Mouse (Mus musculus) cerebellum, adult 9-11 months (tissue): ENCODE results near the gene Nprl3.

Experiments
- DNase-seq: peaks from one replicate; pipeline ENCODE4 v3.0.0; 2022

The Nprl3 gene

GRCm38 (mm10) chr11:32244064-32244463, 23.4 kb downstream of the Nprl3 start:
- DNase-seq: no peak

GRCm38 (mm10) chr11:32243205-32243955, 24.1 kb downstream of the Nprl3 start:
- no peak for DNase-seq

GRCm38 (mm10) chr11:32242209-32242608, 25.3 kb downstream of the Nprl3 start:
- DNase-seq: no peak

DNA sequence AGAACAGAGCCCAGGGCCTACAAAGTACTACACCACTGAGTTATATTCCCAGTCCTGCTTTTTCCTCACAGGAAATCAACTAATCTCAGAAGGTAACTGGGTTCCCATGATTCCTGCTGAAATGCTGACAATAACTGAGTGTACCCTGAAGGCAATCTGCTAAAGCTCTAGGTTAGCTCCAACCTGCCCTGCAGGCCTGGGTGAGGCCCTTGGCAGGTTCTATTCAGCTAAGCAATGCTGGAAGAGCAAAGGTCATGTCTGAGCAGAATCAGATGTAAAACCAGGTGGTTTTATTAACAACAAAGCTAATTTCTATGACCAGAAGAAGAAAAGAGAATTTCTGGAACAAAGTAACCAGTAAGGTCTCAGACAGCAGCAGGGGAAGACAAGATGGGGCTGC, 26.1 kb downstream of the Nprl3 start:
- no peak for DNase-seq

DNA sequence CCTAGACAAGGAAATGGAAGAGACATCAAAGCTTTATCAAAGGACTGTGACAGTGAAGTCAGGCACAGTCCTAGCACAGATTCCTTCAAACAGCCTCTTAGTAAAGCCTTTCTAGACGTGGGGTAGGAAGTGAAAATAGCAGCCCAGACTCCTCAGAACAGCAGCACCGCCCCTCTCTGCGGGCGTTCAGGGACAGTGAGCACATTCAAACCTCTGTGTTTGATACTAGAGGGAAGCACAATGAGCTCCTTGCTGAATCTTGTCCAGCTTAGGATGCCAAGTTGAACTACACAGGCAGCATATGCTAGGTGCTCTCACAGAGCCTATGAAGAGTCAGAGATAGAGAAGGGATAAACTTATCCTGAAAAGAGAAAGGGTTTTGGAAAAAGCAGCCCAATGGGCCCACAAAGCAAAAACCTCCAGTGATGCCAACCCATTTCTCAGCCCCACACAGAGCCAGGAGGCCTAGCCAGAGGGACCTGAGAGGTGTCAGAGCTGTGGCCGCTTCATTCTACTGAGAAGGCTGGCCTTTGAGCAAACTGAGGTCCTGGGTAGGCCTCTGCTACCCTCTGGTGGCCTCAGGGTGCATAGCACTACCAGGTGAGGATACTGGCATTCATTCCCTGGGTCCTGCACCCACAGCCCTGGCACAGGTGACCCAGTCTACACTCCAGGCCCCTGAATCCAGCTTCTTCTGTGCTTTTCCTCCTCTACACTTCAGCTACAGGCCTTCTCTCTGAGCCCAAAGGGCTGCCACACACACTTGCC, 29.2 kb downstream of the Nprl3 start:
- DNase-seq: peak; percentile 84

- DNase-seq: no peak
Observed at GRCm38 (mm10) chr11:32237411-32237795, 30.1 kb downstream of the Nprl3 start.

- peak; percentile 78 for DNase-seq
Observed at GRCm38 (mm10) chr11:32236712-32237410, 30.6 kb downstream of the Nprl3 start.

GRCm38 (mm10) chr11:32236132-32236531, 31.4 kb downstream of the Nprl3 start:
- peak; percentile 52 for DNase-seq

GRCm38 (mm10) chr11:32235646-32236045, 31.9 kb downstream of the Nprl3 start:
- DNase-seq: peak; percentile 73

DNA sequence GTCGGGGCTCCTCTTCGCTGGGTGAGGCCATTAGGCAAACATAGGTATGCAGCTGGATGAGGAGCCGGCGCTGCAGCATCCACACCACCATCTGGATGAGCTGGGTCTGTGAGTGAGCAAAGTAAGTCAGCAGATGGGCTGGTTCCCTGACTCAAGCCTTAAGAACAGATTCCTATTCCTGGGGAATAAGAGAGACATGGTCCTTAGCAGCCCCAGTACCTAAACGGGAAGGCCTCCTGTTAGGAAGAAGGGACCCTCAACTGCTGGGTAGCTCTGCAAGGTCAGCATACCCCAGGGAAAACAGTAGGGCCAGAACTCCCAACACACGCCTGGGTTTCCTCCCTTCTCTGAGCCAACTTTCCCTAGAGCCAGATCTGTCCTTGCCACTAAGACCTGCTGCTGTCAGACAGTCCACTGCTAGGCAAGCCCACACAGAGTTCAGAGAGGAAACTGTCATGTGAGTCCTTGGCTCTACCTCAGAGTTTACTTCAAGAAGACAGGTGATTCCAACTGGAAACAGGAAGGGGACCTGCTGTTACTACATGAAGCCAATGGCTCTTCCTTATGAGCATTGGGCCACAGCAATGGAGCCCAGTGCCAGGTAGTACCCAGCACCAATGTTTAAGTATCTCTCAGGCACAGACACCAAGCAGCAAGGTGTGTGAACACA, 32.6 kb downstream of the Nprl3 start:
- DNase-seq: peak; percentile 36

DNA sequence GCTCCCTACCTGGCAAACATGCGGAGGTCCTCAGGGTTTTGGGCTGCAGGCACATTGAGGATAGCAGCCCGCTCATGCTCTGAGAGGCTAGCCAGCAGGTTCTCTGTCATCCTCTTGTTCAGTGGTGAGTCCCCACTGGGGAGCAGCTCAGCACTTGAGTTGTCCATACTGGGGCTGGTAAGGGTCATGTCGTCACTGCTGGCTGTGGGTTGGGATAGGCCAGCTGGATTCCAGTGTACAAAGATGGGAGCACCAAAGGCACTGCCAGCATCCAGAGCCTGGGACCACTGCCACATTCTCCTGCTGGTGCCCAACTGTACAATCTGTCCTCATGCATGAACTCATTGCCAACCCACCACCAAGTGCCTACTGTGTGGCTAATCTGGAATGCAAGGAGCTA, 33.6 kb downstream of the Nprl3 start:
- DNase-seq: peak; percentile 69

- peak; percentile 57 for DNase-seq
Observed at GRCm38 (mm10) chr11:32232848-32233247, 34.7 kb downstream of the Nprl3 start.

GRCm38 (mm10) chr11:32231125-32231524, 36.4 kb downstream of the Nprl3 start:
- DNase-seq: peak; percentile 12

DNA sequence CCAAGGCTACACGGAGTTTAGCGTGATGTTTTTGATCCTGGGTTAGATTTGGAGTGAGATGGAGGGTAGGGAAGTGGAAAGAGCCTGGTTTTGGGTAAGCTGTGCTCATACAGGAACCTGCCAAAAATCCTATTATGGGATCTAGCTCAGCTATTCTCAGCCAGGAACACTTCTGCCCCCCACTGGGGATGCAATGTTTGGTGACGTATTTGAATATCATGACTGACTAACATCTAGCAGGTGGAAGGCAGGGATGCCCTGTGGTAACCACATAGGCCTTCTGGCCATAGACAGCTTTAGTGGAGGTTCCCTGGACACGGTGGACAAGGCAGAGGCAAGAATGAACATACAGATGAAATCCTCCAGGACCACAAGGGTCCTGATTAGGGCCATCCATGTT, 37.3 kb downstream of the Nprl3 start:
- peak; percentile 69 for DNase-seq

GRCm38 (mm10) chr11:32228292-32228845, 39.1 kb downstream of the Nprl3 start:
- no peak for DNase-seq

DNA sequence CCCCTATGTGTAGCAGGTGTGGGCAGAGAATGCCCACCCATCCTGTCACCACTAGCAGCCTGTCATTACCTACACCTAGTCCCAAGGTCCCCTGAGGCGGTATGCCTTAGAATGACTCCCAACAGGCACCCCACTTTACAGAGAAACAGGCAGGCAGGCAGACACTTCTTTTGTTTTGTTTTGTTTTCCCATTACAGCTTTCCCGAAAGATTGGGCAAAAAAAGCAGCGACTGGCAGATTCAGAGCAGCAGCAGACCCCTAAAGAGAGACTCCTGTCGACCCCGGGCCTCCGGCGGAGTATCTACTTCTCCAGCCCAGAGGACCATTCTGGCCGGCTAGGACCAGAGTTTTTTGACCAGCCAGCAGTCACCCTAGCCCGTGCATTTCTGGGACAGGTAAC, 40.0 kb downstream of the Nprl3 start:
- DNase-seq: peak; percentile 51

- DNase-seq: peak; percentile 78
Observed at GRCm38 (mm10) chr11:32227041-32227440, 40.5 kb downstream of the Nprl3 start.

GRCm38 (mm10) chr11:32226124-32226871, 41.2 kb downstream of the Nprl3 start, which contains the start of gene Mpg:
Gene Mpg (plus strand): TSS chr11:32226505.
- DNase-seq: peak; percentile 92

DNA sequence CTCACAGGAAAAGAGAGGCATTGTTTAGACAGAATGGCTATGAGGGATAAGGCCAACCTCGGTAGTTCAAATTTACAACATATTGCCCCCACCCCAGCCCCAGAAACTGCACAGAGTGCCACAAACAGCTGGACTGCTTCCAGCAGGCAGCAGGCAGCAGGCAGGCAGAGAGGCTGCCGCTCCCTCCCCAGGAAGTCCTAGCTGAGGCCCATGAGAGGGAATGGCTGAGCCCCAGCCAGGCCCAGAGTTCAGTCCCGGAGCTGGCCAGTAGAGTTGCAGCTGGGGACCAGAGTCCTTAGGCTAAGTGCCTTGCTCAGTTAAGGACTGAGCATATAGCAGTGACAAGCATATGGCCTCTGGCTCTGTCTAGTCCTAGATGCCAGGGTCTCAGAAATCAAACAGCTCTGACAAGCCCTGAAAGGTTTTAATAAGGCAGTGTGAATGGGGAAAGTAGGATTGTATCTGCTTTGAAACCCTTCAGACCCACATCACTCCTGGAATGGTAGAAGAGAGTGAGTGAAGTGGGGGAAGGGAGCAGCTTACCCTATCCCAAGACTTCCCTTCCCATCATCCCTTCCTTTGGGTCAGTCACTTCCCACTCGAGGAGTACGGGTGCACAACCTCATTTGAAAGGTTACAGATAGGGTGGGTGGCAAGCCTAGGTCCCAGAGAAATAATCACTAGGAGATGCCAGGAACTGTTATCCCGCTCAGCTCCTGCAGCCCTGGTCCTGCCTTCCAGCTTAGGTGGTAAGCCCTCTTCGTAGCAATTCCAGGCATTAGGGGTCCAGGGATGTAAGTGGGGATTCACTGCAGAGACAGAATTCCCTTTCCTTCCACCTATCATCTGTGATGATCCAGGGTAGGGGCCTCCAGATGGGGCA, 42.0 kb downstream of the Nprl3 start:
- DNase-seq: peak; percentile 66

DNA sequence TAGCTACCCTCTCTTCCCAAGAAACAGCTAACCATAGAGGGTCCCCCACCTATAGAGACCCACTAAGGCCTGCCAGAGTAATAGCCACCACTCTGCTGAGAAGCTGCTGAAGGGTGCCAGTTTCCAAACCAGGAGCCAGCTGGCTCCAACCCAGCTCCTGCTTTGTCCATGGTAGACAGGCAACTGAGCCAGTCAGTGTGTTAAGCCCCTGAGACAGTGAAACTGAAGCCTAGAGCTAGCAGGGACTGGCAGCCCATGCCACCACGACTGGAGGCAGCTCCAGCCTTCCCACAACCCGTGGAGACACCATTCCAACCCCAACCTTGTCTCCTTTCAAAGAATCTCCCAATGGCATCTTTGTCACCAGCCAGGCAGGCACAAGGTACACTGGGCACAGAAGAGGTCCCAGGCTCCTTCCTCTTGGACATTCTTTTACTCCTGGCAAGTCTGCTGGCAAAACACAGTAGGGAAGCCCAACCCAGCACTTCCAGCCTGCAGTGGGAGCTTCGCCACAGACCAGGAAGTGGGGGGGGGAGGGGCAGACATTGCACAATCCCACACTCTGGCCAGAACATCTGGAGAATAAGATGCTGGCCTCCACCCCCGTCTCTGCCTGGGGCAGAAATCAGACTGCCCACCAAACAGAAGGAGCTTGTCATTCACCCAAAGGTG, 42.9 kb downstream of the Nprl3 start:
- DNase-seq: peak; percentile 67
